Mouse (Mus musculus): ENCODE data around the gene Lmtk2. TPM values are rescaled to one million over a fixed set of nuclear protein-coding genes. Genes with fewer than 3 reads are reported as not detected.
A peak's percentile ranks its signal among the peaks of the same experiment; 100 is the strongest.

Lmtk2 gene
- total and polyA plus RNA-seq, 3 experiments = 12.6 to 14.8 TPM; not detected in 1

DNA sequence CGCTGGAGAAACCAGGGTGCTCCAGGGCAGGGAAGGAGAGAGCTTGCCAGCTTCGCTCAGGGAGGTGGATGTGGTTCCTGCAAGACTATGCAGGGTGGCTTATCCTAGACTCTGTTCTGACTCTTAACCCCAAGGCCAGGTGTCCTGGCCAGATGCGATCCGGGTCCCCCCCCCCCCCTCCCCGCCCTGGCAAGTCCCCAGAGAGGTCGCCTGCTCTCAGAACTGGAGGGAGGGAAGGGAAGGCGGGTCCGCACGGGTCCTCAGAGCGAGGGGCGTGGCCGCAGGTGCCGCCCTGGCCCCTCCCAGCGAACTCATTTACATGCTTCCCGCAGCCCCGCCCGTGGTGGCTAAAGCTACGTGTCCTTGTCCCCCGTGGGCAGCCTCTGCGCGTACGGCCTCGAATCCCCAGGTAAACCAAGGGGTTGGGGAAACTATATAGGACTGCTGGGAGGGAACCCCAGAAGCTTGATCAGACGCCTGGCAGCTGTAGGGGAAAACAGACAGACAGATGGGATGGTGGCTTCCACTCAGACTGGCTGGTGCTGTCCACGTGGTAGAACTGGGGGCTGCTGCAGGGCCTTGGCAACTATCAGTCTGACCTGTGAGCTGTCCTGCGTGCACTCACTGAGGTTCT lies 89.8 kb downstream of the Lmtk2 start, which contains the start of gene Bhlha15 (continued):
- no peak for TF ChIP-seq RAD21 (IDR thresholded peaks at IDR 0.05; ENCODE audit: low read depth, low read length)
- TF ChIP-seq USF1 (IDR thresholded peaks at IDR 0.05; ENCODE audit: low read depth, low read length) = peak; percentile 75; the same call in 1 of the 2 replicates
- no peak for TF ChIP-seq GATA1 (IDR thresholded peaks at IDR 0.05; ENCODE audit: low read depth, low read length)
- TF ChIP-seq TAL1 (IDR thresholded peaks at IDR 0.05; ENCODE audit: low read length) = peak; percentile 16; the same call in 1 of the 2 replicates
- TF ChIP-seq POLR2AphosphoS2 (IDR thresholded peaks at IDR 0.05; ENCODE audit: low read length) = no peak
- no peak for TF ChIP-seq CHD1 (IDR thresholded peaks at IDR 0.05; ENCODE audit: low read depth, low read length)
- TF ChIP-seq GABPA (IDR thresholded peaks at IDR 0.05; ENCODE audit: low read depth, low read length) = no peak
- TF ChIP-seq ETS1 (IDR thresholded peaks at IDR 0.05; ENCODE audit: low read depth, low read length) = no peak
- TF ChIP-seq SIN3A (IDR thresholded peaks at IDR 0.05; ENCODE audit: low read length) = 0 out of 2 replicates have a peak, but pooled peaks have one; percentile 39
- no peak for TF ChIP-seq ZC3H11A (IDR thresholded peaks at IDR 0.05; ENCODE audit: low read depth, low read length)
- TF ChIP-seq CHD2 (IDR thresholded peaks at IDR 0.05; ENCODE audit: low read length) = no peak
- no peak for TF ChIP-seq USF2 (IDR thresholded peaks at IDR 0.05; ENCODE audit: borderline replicate concordance in 1 of 2, insufficient read depth in 1 of 2, low read depth in 1 of 2, low read length in 2 of 2)

DNA sequence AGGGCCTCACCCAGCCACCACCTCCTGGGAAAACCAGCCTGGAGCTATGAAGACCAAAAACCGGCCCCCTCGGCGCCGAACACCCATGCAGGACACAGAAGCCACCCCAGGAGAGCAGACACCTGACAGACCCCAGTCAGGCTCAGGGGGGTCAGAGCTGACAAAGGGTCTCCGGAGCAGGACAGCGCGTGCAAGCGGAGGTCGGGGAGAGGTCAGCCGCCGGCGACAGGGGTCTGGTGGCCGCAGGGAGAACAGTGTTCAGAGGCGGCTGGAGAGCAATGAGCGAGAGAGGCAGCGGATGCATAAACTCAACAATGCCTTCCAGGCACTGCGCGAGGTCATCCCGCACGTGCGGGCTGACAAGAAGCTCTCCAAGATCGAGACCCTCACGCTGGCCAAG lies 90.8 kb downstream of the Lmtk2 start:
- peak overlapping the region; percentile 75 for H3K9ac ChIP-seq (ENCODE audit: control insufficient read depth, low read depth, low read length, poor library complexity, severe bottlenecking)
- H3K9me3 ChIP-seq (replicated peaks; ENCODE audit: insufficient read depth, low read length) = no peaks in the 10 kb centered on the region
- no peak for DNase-seq (ENCODE audit: low read depth, low spot score)
- peak overlapping the region in 1 of 2 experiments; percentile 67; a peak in 1 of 4 replicates for H3K4me3 ChIP-seq (ENCODE audit: control insufficient read depth in 1 of 2, insufficient read depth in 1 of 2, low read depth in 2 of 2, low read length in 2 of 2)
- no peak overlapping the region for H3K27ac ChIP-seq (ENCODE audit: control insufficient read depth, low read depth, low read length)
- no peak for TF ChIP-seq ETS1 (IDR thresholded peaks at IDR 0.05; ENCODE audit: low read depth, low read length)
- TF ChIP-seq SMC3 (IDR thresholded peaks at IDR 0.05; ENCODE audit: low read depth, low read length) = no peak
- no peak for TF ChIP-seq CTCF (IDR thresholded peaks at IDR 0.05 in 2 of 3, conservative IDR thresholded peaks at IDR 0.05 in 1 of 3; ENCODE audit: control insufficient read depth in 1 of 3, insufficient read depth in 1 of 3, low read depth in 2 of 3, low read length in 3 of 3, poor library complexity in 1 of 3, severe bottlenecking in 1 of 3)
- no peak for TF ChIP-seq POLR2AphosphoS5 (IDR thresholded peaks at IDR 0.05; ENCODE audit: borderline replicate concordance, low read depth, low read length)
- TF ChIP-seq ZMIZ1 (IDR thresholded peaks at IDR 0.05; ENCODE audit: low read depth, low read length) = no peak
- no peak for TF ChIP-seq HCFC1 (IDR thresholded peaks at IDR 0.05; ENCODE audit: low read depth, low read length)
- no peak for TF ChIP-seq TCF12 (IDR thresholded peaks at IDR 0.05; ENCODE audit: low read depth, low read length)
- no peak for TF ChIP-seq ZNF384 (IDR thresholded peaks at IDR 0.05; ENCODE audit: low read depth, low read length)
- peaks cover 0 to 3% of the 10 kb centered on the region in 2 experiments; a peak in 2 of 4 replicates for H3K4me1 ChIP-seq (ENCODE audit: control insufficient read depth in 1 of 2, insufficient read depth in 2 of 2, low read length in 2 of 2)
- H3K27me3 ChIP-seq (ENCODE audit: control insufficient read depth in 1 of 2, insufficient read depth in 2 of 2, low read length in 2 of 2) = no peaks in the 10 kb centered on the region
- H3K79me2 ChIP-seq (ENCODE audit: control insufficient read depth, insufficient read depth, low read length, poor library complexity) = no peaks in the 10 kb centered on the region
- no peaks in the 10 kb centered on the region; a peak in 2 of 4 replicates for H3K36me3 ChIP-seq (ENCODE audit: control insufficient read depth in 1 of 2, insufficient read depth in 2 of 2, low read length in 2 of 2)
